Mouse (Mus musculus) right cerebral cortex, postnatal 36 days (tissue): ENCODE measurements around the gene Arhgef3.

Experiments
- DNase-seq, 2 experiments: peaks; one replicate each; pipeline ENCODE4 v3.0.0; 2022; ENCODE audit warnings: low spot score in 2 of 2, mixed read lengths in 1 of 2

The Arhgef3 gene

DNA sequence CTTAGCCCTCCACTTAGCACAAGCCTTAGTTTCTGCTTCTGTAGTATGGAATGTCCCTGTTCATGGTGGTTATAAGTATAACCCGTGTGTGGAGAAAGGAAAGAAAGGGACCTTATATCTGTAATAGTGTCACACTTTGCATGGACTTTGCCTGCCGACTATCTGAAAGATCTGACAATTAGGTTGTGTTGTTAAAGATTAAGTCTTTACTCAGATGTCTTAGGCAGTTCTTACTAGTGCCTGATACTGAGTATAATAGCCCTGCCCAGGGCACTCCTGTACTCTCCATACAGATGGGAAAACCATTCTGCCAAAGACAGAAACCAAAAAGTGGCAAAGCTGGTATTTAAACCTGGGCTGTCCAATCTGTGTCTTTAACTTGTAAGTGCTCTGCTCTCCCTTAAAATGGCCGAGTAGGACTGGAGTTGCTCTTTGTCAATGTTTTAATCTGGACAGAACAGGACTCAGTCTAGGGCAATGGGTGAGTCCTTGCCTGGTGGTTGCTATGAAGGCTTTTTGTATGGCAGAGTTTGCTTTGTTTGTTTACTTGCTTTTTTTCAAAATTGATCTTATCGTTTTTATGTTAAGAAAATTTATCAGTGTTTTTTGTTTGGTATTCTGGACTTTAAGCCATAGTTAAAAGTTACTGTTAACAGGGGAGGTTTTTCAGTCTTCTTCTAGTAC lies 196.0 kb downstream of the Arhgef3 start:
- no peak for DNase-seq

DNA sequence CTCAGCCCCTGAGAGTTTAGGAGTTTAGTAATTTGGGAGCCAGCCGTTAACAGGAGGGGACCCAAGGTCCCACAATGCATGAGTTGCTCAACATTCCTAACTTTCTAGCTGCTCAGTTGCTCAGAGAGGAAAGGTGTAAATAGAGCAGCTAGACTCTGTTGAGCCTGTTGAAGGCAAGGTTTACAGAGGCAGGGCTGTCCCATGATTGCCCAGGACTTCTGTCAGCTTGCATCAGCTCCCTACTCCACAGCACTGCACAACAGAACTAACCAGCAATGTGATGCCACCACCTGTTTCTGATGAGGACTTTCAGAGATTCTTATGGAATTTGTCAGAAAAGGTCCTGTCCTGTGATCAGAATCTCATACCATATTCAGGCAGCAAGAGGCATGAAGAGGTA lies 197.7 kb downstream of the Arhgef3 start:
- no peak for DNase-seq

DNA sequence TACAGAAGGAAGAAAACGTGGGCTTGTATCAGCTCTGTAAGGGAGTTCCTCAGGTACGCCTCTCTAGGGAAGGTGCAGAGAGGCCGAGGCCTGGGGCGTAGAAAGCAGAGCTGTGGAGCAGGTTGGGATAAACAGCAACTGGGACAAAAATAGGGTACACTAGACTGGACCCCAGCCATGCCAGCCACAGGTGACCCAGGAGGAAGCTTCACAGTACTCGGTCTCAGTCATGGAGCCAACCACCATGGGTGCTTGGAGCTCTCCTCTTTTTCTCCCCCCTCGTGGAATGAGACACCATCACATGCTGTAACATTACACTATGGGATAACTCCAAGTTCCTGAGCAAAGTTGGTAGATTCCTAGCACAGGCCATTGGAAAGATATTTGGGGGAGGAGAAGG lies 201.0 kb downstream of the Arhgef3 start:
- DNase-seq, result no peak

DNA sequence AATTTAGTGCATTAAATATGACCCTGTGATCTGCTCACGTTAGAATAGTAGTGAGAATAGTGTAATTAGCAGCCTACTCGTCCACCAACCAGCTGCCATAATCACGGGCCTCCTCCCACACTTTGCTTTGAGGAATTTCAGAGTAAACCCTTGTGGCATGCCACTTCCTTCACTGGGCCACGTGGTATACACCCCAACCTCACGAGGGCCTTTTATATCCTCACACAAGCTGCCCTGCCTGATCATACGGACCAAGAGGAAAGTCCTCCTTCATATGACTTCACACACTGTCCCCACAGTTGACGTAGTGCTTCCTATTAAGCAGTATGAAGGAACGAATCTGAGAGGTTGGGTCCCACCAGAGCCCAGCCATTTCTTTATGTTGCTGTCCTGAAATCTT lies 202.4 kb downstream of the Arhgef3 start:
- no peak for DNase-seq

DNA sequence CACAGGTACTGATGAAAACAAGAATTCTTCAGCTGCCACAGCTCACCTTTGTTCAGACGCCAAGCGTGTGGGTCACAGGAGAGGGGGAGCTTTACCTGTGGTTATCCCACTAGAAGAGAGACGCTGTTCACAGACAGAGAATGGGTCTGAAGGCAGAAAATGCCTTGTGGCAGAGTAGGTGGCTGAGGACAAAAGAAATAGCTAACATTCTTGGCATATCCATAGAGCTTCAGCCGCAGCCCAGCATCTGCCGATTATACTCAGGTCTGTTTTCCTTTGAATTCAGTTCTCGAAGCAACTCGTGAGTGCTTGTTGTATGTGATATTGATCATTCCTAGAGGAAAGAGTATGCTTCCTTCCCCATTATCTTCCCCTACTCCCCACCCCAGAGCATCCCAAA lies 204.7 kb downstream of the Arhgef3 start:
- no peak for DNase-seq

DNA sequence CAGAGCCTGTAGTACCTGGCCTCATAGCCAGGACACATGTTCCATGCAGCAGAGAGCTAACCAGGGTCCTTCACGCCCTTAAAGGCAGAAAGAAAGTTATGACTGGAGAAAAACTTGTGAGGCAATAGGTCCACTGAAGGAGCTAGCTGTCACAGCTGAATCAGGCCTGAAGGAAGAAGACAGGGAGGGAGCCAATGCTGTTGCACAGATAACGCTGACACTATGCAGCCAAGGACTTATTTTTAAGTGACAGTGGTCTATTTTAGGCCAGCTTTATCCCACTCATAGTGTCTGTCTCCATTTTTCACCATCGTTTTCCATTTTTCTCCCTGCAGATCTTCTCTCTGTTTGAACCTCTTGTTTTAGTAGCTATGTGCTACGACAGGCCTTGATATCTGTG lies 207.3 kb downstream of the Arhgef3 start:
- DNase-seq, result no peak

DNA sequence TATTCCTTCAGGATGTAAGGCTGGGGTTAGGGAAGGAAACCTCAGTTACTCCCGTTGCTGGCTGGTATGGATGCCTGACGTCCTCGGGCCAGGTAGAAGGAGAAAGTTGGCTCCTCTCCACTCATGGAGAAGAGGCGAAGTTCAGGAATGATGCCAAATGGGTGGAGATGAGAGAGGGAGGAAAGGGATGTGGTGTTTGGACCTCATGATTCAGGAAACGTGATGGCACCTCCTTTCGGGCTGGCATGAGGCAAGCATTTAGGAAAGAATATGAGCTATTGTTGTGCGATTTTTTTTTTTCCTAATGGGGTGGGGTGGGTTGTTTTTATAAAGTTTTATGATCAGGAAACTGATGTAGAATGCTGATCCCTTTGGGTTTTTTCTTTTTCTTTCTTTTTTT lies 210.0 kb downstream of the Arhgef3 start:
- DNase-seq, result no peak

DNA sequence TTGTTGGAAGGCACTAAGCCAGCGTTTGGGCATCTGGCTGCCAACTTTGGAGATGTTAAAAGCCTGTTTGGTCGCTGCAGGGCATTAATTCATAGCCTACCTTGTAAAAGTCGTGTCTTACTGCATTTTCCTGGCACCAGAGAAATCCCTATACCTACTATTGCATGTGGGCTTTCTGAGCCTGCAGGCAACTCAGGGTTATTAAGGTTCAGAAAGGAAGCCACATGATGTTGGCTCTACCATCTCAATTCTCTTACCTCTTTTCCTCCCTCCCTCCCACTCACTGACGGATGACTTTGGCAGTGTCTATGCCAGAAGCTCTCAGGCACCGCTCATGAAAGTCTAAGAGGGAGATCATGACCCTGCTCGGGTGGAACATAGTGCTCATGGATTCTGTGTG lies 210.8 kb downstream of the Arhgef3 start:
- no peak for DNase-seq

DNA sequence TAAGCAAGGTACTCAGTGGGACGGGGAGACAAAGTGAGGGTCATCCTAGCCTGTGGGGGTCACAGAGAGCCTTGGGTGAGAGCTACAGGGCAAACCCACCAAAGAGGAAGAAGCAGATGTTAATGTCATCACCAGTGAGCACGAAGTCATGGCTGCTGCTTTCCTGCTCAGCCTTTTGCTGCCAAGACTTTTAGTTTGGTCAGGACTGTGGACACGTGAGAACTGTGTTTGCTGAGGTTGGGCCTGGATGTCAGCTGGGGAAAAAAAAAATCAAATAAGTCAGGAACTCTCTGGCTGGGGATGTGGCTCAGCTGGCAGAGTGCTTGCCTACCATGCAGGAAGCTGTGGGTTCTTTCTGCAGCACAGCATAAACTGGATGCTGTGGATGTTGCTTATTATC lies 213.2 kb downstream of the Arhgef3 start:
- DNase-seq, result no peak

DNA sequence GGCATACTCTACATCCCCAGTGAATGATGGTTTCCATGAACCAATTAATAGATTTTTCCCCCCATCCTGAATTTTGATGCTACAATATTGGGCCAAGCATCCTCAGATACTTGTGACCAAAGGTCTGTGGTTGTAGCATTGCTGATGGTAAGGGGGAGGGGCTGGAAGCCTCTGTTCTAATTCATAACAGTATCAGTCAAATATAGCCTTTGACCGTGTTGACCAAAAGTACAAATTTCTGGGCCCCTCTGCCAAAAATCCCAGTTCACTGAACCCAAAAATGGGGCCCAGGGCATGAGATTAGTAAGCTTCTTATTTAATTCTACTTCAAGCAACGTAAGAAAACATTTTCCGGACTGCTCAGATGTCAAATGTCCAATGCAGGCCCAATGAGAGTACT lies 214.3 kb downstream of the Arhgef3 start:
- no peak for DNase-seq

DNA sequence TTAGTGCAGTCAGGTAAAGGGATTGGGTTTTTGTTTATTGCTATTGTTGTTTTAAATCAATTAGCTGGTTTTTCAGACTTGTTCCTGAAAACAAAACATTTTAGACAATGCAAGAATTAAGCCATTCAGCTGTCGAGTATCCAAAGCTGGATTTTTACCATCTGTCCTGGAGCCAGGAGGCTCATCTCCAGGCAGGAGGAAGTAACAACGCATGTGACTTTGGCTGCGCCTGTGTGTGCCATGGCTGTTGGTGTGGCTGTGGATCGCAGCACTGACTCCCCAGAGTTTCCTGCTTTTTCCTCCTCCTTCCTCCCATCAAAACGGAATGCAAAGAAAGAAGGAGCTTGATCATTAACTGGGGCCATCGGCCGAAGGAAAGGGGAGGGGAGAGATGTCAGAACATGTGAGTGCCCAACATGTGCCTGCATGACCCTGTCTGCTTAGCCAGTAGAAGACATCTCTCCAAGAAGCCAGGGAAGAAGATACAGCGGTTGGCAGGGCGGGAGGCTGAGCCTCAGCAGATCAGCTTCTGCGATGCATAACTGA lies 216.9 kb downstream of the Arhgef3 start:
- DNase-seq, result no peak

DNA sequence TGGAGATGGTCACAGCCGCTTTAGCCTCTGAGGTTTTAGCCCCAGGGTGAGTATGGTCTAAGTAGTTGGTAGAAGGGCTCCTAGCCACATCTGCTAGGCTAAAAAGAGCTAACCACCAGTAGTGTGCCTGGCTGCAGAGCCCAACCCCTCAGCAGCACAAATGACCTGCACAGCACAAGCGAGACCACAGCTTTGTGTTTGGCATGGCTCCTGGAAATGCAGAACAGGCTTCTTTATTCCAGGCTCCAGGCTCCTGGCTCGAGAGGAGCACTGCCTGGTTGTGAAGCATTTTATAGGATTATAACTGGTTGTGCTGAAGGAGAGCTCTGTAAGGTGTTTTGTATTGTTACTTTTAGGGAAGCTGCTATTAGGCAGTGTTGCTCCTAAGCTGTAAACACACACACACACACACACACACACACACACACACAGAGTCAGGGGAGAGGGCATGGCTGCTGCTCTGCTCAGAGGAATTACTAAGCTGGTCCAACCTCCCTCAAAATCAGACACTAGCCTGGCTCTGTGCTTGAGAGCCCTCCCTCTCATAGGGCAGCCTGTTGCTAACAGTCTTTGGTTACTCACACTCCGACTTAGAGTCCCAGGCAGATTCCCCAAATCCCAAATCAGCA lies 217.8 kb downstream of the Arhgef3 start:
- DNase-seq, result no peak

DNA sequence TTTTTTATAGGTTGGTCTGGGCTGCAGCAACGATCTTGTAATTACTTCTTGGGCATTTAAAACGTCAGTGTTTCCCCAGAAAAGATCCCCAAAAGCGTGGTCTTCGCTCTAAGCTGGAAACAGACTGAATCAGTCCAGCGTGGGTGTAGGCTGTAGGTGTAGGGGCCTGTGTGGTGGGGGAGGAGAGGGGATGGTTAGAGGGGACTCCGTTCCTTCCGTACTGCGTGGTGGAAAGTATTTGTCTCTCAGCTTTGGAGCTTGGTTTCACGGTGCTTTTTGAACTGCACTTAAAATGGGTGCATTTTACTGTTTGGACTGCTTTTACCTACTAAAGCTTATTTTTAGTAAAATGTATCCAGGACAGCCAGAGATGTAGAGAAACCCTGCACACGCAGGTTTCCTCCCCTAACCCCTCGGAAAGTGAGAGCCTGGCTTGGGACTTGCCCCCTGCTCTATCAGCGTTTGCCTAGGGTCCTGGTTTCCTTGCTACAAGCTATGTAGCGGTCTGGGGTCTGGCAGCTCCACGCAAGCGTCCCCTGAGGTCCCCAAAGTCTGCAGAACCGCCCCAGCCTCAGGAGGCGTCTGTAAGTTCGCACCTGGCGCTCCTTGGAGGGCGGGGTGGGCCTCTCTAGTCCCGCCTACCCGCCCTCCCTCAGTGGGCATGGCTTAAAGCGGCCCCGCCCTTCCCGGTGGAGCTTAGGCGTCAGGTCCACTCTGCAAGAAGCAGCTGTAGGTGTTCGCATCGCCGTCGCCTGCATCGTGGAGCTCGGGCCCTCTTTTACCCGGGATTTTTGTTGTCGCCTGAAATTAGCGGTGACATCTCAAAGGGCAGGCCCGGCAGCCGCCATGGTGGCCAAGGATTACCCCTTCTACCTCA lies 220.9 kb downstream of the Arhgef3 start:
- peak; percentile 88 to 89 for DNase-seq

DNA sequence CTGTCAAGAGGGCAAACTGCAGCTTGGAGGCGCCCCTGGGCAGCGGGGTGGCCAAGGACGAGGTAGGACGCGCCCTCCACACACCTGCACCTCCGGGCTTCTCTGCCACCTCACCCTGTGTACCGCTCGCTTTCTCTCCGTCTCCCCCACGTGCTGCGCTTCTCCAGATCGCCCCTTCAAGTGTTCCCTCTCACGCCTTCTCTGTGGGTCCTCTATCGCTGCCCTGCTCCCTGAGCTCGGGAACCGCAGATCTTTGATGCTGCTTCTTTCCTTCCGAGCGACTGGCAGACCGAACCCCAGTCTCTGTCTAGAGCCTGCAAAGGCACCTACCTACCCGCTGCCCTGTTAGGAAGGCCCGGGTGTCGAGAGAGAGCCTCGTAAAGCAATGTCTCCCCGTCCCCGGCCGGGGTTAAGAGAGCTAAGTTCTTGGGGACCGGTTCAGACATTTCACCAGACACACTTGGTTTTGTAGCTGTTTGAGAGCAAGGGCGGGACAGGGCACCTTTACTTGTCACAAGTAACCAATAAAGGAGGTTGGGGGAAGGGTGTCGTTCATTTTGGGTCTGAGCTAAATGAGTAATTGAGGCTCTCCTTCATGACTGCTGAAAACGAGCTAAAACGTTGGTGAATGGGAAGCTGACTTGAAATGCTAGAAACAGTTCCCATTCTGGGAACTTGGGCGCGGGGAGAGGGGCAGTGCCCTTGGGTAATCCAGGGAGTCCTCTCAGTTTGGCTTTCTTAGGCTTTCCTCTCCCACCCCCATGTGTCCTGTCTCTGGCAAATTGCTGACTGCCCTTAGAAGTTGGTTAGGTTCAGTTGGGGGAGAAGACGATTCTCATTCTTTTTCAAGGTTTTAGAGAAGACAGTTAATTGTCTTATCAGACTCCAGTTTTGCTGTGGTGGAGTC lies 221.8 kb downstream of the Arhgef3 start:
- peak in 1 of 2 experiments; percentile 18 for DNase-seq

DNA sequence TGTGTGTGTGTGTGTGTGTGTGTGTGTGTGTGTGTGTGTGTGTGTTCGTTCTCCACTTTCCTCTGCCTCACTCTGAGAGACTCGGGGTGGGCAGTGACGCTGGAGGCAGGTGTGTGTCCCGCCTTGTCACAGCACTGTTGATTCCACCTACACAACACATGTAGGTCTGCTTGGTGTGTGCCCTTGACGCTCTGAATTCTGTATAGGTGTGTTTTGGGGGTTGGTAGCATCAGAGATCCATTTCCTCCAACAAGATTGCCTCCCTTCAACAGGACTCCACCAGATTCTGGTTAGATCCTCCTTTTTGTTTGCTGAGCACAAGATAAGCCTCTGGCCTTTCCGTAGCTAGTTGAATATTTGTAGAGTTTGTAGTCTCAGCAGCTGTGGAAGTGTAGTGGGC lies 222.5 kb downstream of the Arhgef3 start:
- no peak for DNase-seq

DNA sequence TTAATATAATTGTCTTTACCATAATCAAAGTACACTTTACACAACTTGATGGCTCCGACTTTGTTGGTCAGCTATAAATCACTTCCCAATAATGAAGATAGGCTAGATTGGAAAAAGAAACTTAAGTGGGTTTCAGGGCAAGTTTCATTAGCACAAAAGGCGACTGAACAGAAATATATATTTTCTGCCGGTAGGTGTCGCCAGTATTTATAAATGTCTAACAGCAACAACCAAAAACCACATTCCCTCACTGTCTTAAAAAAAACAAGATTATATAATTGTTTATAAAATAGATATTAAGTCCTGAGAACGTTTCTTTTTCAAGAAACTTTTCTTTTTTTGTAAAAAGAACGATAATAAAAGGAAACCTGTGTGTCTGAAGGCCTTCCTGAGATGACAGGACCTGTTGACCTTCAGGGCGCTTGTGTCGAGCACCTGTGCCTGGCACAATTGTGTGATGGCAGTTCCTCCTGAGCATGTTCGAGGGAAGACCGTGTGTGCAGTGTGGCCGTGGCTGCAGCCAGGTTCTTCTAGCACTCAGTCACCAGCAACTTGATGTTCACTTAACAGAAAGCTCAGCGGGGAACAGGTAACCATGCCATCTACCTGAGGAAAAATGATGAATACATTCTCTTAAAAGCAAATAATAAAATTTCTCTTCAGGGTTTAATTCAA lies 223.5 kb downstream of the Arhgef3 start:
- no peak for DNase-seq

DNA sequence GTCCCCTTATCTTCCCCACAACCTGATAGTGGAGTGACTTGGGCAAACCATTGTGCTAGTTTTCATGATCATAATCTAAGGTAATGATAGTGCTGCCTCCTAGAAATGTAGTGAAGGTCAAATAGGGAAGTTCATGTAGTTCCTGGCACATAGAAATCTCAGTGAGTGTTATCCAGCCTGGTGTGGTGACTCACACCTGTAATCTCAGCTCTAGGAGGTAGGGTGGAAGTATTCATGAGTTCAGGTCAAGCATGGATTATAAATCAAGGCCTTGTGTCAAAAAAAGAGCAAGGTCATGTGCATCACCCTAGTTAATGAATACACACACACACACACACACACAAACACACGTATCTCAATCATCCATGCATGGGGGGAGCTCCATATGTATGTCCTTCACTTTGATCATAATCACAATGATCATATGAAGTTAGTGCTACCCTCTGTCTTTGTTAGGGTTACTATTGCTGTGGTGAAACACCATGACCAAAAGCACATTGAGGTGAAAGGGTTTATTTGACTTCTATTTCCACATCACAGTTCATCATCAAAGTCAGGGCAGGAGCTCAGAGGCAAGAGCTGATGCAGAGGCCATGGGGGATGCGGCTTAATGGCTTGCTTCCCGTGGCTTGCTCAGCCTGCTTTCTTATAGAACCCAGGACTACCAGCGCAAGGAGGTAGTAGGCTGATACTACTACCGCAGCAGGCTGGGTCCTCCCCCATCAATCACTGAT lies 226.2 kb downstream of the Arhgef3 start:
- no peak for DNase-seq

DNA sequence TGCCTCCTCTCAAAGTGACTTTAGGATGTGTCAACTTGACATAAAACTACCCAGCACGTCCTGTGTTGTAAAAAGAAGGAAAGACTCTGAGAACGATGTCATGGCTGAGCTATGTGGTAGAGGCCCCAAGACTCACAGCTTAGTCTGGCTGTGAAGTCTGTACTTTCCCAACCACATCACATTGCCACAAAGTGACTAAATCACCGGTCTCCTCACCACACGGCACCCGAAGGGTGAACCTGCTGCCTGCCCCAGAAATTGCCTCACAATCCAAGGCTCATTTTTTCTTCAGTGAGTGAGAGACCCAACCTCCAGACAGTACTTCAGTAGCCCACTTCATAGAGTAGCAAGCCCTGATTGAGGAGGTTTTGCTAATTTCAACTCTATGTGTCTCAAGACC lies 226.8 kb downstream of the Arhgef3 start:
- no peak for DNase-seq

DNA sequence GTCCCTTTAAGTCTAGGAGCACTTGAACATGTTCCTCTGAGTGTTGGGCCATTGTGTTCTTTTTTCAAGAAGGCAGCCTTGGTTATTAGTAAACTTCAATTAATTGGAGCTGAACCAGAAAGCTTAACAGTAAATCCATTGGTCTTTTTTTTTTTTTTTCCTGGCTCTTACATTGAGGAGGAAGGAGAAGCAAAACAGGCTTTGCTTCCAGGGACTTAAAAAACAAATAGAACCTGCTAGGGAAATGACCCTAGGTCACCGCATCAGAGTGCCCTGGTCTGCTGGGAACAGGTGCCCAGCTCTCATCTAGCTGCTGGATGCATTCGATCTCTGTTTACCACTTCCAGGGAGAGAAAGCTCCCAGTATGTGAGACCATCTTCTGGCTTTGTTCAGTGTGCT lies 227.8 kb downstream of the Arhgef3 start:
- no peak for DNase-seq
